Mouse (Mus musculus) C2C12 (cell line): ENCODE measurements around the gene Vmn1r19.
"Not testable (repeated sequence)": the region's sequence is repeated elsewhere in the genome, so short reads cannot be mapped to it uniquely, and the experiment has no call there.

Source experiments
- CEBPB ChIP-seq: IDR thresholded peaks from one replicate; pipeline ENCODE4 v1.6.1; 2011; ENCODE audit warnings: low read depth, mild to moderate bottlenecking, control low read depth, moderate library complexity
- CTCF ChIP-seq: IDR thresholded peaks from one replicate; pipeline ENCODE4 v1.5.1; 2011; ENCODE audit not compliant: control insufficient read depth, insufficient read depth, insufficient read length
- MAX ChIP-seq: IDR thresholded peaks from one replicate; pipeline ENCODE4 v1.6.1; 2011; ENCODE audit warnings: mild to moderate bottlenecking, control low read depth
- MYOD1 ChIP-seq: IDR thresholded peaks from one replicate; pipeline ENCODE4 v1.6.1; 2011; ENCODE audit warnings: low read depth; ENCODE audit not compliant: control insufficient read depth, insufficient read length
- USF1 ChIP-seq: IDR thresholded peaks from one replicate; pipeline ENCODE4 v1.6.1; 2011; ENCODE audit warnings: low read depth, mild to moderate bottlenecking, control low read depth, moderate library complexity

GRCm38 (mm10) chr6:57403480-57403879 lies at the start of gene Vmn1r19:
- not testable (repeated sequence) for TF ChIP-seq USF1, CTCF, MAX, MYOD1, CEBPB
